Mouse (Mus musculus): ENCODE measurements at regions not wholly inside any gene's neighbourhood (a gene's known extent, or its start where the extent isn't known, plus 50 kb on each side); places are given as distances from the start of the nearest gene placed in this dataset.

- ChIA-PET CTCF (no interaction called here), POLR2A (interaction anchor here in 1 of 4 experiments (0.7 kb wide), 1 partner anchor 111 kb away, joined by 3 read pairs; the partner anchor contains the start of gene Ccn2)
Measured at GRCm38 (mm10) chr10:24484101-24484660, 111.1 kb upstream of the Ccn2 start.

- ChIA-PET POLR2A (no interaction called here), CTCF (no interaction called here)
Measured at GRCm38 (mm10) chr10:24485461-24485860, 109.8 kb upstream of the Ccn2 start.

DNA sequence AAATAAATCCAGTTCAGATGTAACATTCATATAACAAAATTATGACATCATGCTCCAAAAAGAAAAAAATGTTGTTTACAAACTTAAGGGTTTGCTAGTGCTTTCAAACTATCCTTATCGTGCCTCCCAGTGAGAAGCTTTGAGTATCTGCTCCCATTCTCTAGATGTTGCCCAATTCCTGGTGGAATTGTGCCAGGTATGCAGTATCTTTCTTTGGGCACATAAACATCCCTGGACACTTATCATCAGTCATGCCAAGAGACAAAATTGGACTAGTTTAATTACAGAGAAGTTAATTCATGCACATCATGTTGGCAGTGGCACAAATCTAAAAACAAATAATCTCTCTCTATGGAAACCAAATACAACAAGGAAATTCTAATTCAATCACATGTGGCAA lies 109.0 kb upstream of the Ccn2 start:
- ChIA-PET CTCF (interaction anchor here in 1 of 4 experiments (0.5 kb wide), 1 partner anchor 138 kb away, joined by 35 read pairs; no protein-coding TSS in a partner anchor), POLR2A (no interaction called here)

DNA sequence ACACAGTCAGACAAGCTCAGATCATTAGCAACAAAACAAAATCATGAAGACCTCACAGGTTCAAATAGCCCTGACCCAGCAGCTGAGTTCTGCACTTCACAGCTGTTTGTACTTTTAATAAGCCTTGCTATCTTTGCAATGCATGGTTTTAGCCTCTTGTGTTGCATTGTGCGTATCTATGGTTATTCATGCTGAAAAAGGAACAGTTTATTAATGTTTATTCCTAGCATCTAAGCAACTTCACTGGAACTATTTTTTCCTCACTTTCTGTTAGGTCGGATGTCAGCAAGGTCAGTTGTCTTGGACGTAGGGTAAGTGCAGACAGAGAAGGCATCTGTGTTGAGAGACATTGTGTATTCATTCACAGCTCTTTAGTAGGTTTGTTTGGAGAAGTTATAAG lies 107.3 kb upstream of the Ccn2 start:
- ChIA-PET CTCF (interaction anchor here in 1 of 4 experiments (0.6 kb wide), 1 partner anchor 1087 kb away, joined by 4 read pairs; no protein-coding TSS in a partner anchor), POLR2A (interaction anchor here in 1 of 4 experiments (0.6 kb wide), 1 partner anchor 120 kb away, joined by 3 read pairs; no protein-coding TSS in a partner anchor)

DNA sequence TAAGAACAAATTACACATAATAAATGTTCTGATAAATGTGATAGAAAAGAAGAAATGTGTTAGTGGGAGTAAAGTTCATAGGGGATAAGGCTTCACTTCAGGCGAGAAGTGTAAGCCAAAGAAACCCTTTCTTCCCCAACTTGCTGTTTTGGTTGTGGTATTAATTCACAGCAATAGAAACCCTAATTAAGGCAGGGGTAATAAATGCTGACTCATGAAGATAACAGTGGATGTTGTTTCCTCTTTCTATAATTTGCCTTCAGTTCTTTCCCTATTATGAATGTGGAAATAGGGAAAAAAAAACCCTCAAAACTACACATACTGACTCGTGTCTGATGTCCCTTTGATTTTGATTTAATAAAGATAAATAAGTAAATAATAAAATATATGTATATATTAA lies 104.8 kb upstream of the Ccn2 start:
- ChIA-PET POLR2A (no interaction called here), CTCF (no interaction called here)

- POLR2A ChIA-PET = no interaction called here
- CTCF ChIA-PET = no interaction called here
Measured at GRCm38 (mm10) chr10:24491848-24492247, 103.4 kb upstream of the Ccn2 start.

GRCm38 (mm10) chr10:24493392-24493791 lies 101.8 kb upstream of the Ccn2 start:
- POLR2A ChIA-PET = no interaction called here
- CTCF ChIA-PET = no interaction called here

DNA sequence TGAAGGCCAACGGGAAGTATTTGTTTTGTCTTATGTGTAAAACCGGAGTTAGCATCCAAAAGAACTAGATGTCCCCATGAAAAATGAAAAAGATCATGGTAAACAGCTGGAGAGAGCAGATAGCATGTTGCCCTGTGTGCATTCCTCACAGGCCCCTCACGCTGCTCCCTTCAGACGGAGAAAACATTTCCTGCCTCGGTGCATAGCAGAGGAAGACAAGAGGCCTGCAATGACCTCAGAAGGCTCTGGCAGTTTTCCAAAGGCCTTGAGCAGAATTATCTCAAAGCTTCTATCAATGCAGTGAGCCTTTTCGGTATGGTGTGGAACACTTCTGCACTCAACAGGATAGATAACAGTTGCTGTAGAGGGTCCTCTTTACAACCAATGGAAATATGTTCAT lies 101.3 kb upstream of the Ccn2 start:
- ChIA-PET POLR2A (no interaction called here), CTCF (no interaction called here)

GRCm38 (mm10) chr10:24519795-24520512 lies 75.3 kb upstream of the Ccn2 start:
- ChIA-PET POLR2A (no interaction called here), CTCF (interaction anchor here in 1 of 4 experiments (0.6 kb wide), 1 partner anchor 20 kb away, joined by 3 read pairs; no protein-coding TSS in a partner anchor)

DNA sequence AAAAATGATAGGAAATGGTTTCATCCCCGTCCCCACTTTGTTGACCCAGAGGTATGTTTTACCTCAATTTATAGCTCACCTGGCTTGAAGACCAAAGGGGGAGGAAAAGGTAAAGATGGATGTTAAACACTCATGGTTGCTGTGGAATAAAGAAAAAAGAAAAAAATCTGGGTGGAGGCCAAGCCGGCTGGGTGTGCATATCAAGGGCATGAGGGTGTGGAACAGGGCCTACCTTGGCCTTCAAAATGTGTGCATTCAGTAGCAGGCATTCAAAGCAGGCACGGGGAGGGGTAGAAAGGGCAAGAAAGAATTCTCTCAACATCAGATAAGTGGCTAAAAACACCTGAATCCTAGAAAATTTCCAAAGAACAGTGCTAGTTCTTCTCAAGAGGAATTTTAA lies 74.7 kb upstream of the Ccn2 start:
- CTCF ChIA-PET = interaction anchor here in 1 of 4 experiments (0.6 kb wide), 1 partner anchor 21 kb away, joined by 3 read pairs; no protein-coding TSS in a partner anchor
- POLR2A ChIA-PET = no interaction called here

GRCm38 (mm10) chr10:24532776-24533175 lies 62.5 kb upstream of the Ccn2 start:
- POLR2A ChIA-PET = interaction anchor here in 1 of 4 experiments (1.8 kb wide), 1 partner anchor 62 kb away, joined by 4 read pairs; the partner anchor contains the start of gene Ccn2
- CTCF ChIA-PET = interaction anchor here in 2 of 4 experiments (0.5 to 0.7 kb wide), 2 partner anchors 10 to 200 kb away, joined by 4 to 7 read pairs; no protein-coding TSS in a partner anchor

GRCm38 (mm10) chr10:24534901-24535300 lies 60.3 kb upstream of the Ccn2 start:
- ChIA-PET POLR2A (interaction anchor here in 1 of 4 experiments (0.6 kb wide), 1 partner anchor 84 kb away, joined by 3 read pairs; no protein-coding TSS in a partner anchor), CTCF (no interaction called here)

DNA sequence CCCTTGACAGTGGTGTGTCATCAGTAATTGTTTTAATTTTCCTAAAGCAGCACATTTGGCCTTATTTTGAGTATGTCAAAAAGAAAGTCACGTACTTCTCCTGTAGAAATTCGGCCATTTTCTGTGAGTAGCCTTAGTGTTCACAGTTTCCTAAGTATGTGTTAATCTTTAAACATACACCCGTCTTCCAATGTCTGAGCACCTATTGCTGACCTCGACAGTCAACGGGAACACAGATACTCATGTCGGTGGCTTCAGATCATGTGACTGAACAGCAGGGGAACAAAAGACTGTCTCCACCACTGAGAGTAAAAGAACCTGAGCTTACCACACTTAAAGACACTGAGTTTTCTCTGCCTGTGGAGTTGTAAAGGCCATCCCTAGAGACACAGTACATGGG lies 59.8 kb upstream of the Ccn2 start:
- ChIA-PET CTCF (no interaction called here), POLR2A (interaction anchor here in 1 of 4 experiments (0.6 to 1.6 kb wide), 3 partner anchors 55 to 85 kb away, joined by 3 to 4 read pairs (median 3); partner anchors contain the start of gene Ccn2)

- ChIA-PET POLR2A (interaction anchor here (0.5 to 4.7 kb wide), 7 partner anchors 11 to 85 kb away, joined by 3 to 29 read pairs (median 3); partner anchors contain the start of gene Ccn2 (in 3 of the 4)), CTCF (no interaction called here)
Measured at GRCm38 (mm10) chr10:24541990-24542389, 53.3 kb upstream of the Ccn2 start.
